Mouse (Mus musculus) midbrain, postnatal 0 days (tissue): ENCODE measurements around the gene Rundc3a. TPM values are rescaled to one million over a fixed set of nuclear protein-coding genes. Genes with fewer than 3 reads are reported as not detected.

Experiments
- ATAC-seq: fragments of 200-750 bp; cut with Nextera tagmentation; 2 replicates; pipeline ENCODE4 v1.8.0; 2017; ENCODE audit warnings: moderate number of reproducible peaks, mild to moderate bottlenecking, moderate TSS enrichment, moderate library complexity; ENCODE audit not compliant: low FRiP score
- DNase-seq: peaks from one replicate; pipeline ENCODE4 v3.0.0-alpha.2; 2015; ENCODE audit warnings: low spot score
- H3K27ac ChIP-seq: fragments of 300-500 bp; sonication (generic); 2 replicates; pipeline ENCODE4 v1.5.1; 2014; ENCODE audit warnings: low read depth, mild to moderate bottlenecking, low read length, mixed read lengths
- H3K27me3 ChIP-seq: fragments of 300-500 bp; sonication (generic); 2 replicates; pipeline ENCODE4 v1.6.1; 2014; ENCODE audit warnings: low read length, control low read depth, mixed read lengths; ENCODE audit not compliant: insufficient read depth
- H3K36me3 ChIP-seq: fragments of 300-500 bp; sonication (generic); 2 replicates; pipeline ENCODE4 v1.6.1; 2014; ENCODE audit warnings: low read length, control low read depth, mixed read lengths; ENCODE audit not compliant: insufficient read depth
- H3K4me1 ChIP-seq: fragments of 300-500 bp; sonication (generic); 2 replicates; pipeline ENCODE4 v1.6.1; 2014; ENCODE audit warnings: mild to moderate bottlenecking, control low read depth, antibody characterized with exemption, low read length, mixed read lengths; ENCODE audit not compliant: insufficient read depth
- H3K4me2 ChIP-seq: fragments of 300-500 bp; sonication (generic); 2 replicates; pipeline ENCODE4 v1.6.1; 2014; ENCODE audit warnings: low read depth, mild to moderate bottlenecking, low read length, mixed read lengths; ENCODE audit not compliant: poor library complexity, severe bottlenecking
- H3K4me3 ChIP-seq: fragments of 300-500 bp; sonication (generic); 2 replicates; pipeline ENCODE4 v1.5.1; 2014; ENCODE audit warnings: low read depth, mild to moderate bottlenecking, low read length, moderate library complexity
- H3K9ac ChIP-seq: fragments of 300-500 bp; sonication (generic); replicated peaks from 2 replicates; pipeline ENCODE4 v1.6.1; 2014; ENCODE audit warnings: mild to moderate bottlenecking, low read length, moderate library complexity, mixed read lengths; ENCODE audit not compliant: poor library complexity, severe bottlenecking
- H3K9me3 ChIP-seq: fragments of 300-500 bp; sonication (generic); 2 replicates; pipeline ENCODE4 v1.6.1; 2016; ENCODE audit warnings: low read length, control low read depth
- CTCF ChIP-seq: IDR thresholded peaks from 2 replicates; pipeline ENCODE4 v1.5.1; 2016; ENCODE audit warnings: antibody characterized with exemption, mild to moderate bottlenecking
- WGBS: fragments of 180-500 bp; shearing (Covaris S2); extraction: QIAGEN DNeasy Blood & Tissue Kit; methylation state at CpG from one replicate; pipeline ENCODE4 v1.1.7; 2014; 5-methylcytosine and 5-hydroxymethylcytosine counted together
- polyA plus RNA-seq: library from polyadenylated mRNA; unstranded; fragments of >200 nt; fragmentation: Nextera tagmentation; extraction: Ambion mirVana; gene quantifications from 2 replicates; pipeline ENCODE4 v1.2.1, GENCODE M21; 2015
- total RNA-seq: library from RNA; depleted of rRNA; stranded (reverse); fragments of >200 nt; gene quantifications from 2 replicates; pipeline ENCODE4 v1.2.3, GENCODE M21; 2014

The Rundc3a gene
- total and polyA plus RNA-seq, 2 experiments from 2014 or later: 133 to 397 TPM

DNA sequence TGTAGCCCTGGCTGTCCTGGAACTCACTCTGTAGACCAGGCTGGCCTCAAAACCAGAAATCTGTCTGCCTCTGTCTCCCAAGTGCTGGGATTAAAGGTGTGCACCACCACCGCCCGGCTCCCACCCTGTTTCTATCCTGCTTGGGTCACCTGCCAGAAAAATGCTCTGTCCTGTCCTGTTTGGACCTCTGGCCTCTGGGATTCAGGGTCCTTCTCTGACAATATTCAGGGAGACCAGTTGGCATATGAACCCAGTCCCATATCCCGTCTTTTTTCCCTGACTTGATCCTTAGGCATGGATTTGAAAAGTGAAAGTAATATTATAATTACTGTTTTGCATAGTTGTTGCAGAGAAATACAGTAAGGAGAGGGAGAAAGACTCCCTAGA lies 38.5 kb downstream of the Rundc3a start:
- ATAC-seq (no peak), DNase-seq (no peak)
- peaks cover 5% of the 10 kb centered on the region; the same call in 1 of the 2 replicates for H3K4me1 ChIP-seq
- H3K4me3 ChIP-seq: no peak overlapping the region
- peaks cover 26% of the 10 kb centered on the region for H3K36me3 ChIP-seq
- 0 out of 2 replicates have a peak overlapping the region, but pooled peaks have one; percentile 5 for H3K9ac ChIP-seq
- H3K9me3 ChIP-seq: no peaks in the 10 kb centered on the region
- no peak overlapping the region for H3K27ac ChIP-seq
- H3K27me3 ChIP-seq: no peaks in the 10 kb centered on the region
- TF ChIP-seq CTCF: no peak
- 82% methylated on average over 3 of the region's 3 CpGs for WGBS
- no peak overlapping the region for H3K4me2 ChIP-seq

DNA sequence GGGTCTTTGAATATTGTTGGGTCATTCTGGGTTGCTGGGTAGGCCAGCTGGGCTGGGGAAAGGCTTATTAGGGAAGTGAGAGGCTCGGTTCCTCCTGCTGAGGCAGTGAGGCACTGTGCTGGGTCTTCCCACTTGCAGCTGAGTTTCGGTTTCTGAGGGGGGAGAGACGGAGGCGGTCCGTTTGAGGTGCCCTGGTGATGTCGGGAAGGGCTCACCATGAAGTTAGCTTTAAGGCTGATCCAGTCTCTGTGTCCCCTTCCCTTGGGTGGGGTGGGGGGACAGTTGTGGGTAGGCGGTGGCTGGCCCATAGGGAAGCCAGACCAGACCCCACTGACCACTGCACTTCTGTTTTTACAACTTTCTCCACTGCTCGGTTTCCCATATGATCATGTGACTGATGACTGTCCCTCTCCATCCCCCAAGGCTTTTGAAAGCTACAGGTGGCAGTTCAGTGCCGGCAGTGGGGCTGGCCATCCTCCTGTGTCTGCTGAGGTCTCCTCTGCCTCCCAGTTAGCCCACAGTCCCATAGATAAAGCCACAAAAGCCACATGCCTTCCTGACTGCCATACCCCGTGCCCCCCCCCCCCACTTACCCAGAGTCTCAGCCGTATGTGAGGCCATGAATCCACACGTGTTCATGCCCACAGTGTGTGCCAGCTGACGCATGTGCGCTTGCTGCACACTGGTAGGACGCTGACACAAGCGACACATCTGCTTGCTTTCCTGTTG lies 39.1 kb downstream of the Rundc3a start:
- no peaks in the 10 kb centered on the region for H3K27me3 ChIP-seq
- H3K9me3 ChIP-seq: no peaks in the 10 kb centered on the region
- H3K27ac ChIP-seq: no peak overlapping the region
- peaks cover 9% of the 10 kb centered on the region; the same call in 1 of the 2 replicates for H3K4me1 ChIP-seq
- H3K4me2 ChIP-seq: no peak overlapping the region; the same call in 1 of the 2 replicates
- peaks cover 29% of the 10 kb centered on the region for H3K36me3 ChIP-seq
- WGBS: 66% methylated on average over 16 of the region's 16 CpGs
- no peak overlapping the region for H3K4me3 ChIP-seq
- no peak for TF ChIP-seq CTCF
- ATAC-seq (no peak), DNase-seq (no peak)
- 0 out of 2 replicates have a peak overlapping the region, but pooled peaks have one; percentile 5 for H3K9ac ChIP-seq

DNA sequence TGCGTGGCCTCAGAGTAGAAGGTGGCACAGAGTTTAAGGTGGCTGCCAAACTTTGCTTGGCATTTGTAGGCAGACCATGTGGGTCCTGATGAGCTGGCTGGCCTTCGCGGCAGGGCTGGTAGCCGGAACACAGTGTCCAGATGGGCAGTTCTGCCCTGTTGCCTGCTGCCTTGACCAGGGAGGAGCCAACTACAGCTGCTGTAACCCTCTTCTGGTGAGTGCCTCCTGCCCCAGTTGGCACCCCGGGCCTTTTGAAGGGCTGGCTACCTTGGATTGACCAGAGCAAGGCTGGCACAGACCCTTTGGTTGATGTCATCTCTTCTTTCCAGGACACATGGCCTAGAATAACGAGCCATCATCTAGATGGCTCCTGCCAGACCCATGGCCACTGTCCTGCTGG lies 39.7 kb downstream of the Rundc3a start:
- ATAC-seq (no peak), DNase-seq (peak; percentile 39)
- Histone ChIP-seq H3K9me3 (no peaks in the 10 kb centered on the region), H3K36me3 (peaks cover 35% of the 10 kb centered on the region), H3K4me3 (no peak overlapping the region), H3K27me3 (no peaks in the 10 kb centered on the region), H3K4me1 (peaks cover 13% of the 10 kb centered on the region; the same call in 1 of the 2 replicates), H3K27ac (no peak overlapping the region), H3K4me2 (no peak overlapping the region), H3K9ac (no peak overlapping the region)
- TF ChIP-seq CTCF: no peak
- WGBS: 90% methylated on average over 6 of the region's 6 CpGs

DNA sequence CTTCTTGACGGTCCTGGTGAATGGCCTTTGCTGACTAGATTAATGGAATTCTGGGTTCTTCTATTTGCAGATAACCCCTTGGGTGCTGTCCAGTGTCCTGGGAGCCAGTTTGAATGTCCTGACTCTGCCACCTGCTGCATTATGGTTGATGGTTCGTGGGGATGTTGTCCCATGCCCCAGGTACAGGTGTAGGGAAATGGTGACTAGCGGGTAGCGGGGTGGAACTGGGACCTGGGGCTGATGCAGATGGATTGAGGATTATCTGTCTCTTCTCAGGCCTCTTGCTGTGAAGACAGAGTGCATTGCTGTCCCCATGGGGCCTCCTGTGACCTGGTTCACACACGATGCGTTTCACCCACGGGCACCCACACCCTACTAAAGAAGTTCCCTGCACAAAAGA lies 40.7 kb downstream of the Rundc3a start:
- H3K4me3 ChIP-seq: no peak overlapping the region
- 88% methylated on average over 7 of the region's 7 CpGs for WGBS
- no peak overlapping the region for H3K9ac ChIP-seq
- no peak overlapping the region for H3K4me2 ChIP-seq
- H3K27ac ChIP-seq: peak overlapping the region; percentile 59
- no peaks in the 10 kb centered on the region for H3K27me3 ChIP-seq
- no peak for TF ChIP-seq CTCF
- H3K9me3 ChIP-seq: no peaks in the 10 kb centered on the region
- H3K36me3 ChIP-seq: peaks cover 40% of the 10 kb centered on the region
- H3K4me1 ChIP-seq: peaks cover 16% of the 10 kb centered on the region; the same call in 1 of the 2 replicates
- no peak for ATAC-seq
- DNase-seq: no peak

DNA sequence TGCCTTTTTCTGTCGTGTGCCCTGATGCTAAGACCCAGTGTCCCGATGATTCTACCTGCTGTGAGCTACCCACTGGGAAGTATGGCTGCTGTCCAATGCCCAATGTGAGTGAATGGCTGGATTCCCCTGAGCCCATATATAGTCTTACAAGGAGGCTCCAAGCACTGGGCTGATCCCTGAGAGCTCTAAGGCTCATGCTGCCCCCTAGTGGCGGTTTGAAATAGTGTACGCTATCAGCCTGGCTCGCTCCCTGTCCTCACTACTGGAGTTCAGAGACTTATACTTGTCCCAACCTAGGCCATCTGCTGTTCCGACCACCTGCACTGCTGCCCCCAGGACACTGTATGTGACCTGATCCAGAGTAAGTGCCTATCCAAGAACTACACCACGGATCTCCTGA lies 41.2 kb downstream of the Rundc3a start:
- H3K4me1 ChIP-seq: peaks cover 16% of the 10 kb centered on the region; the same call in 1 of the 2 replicates

More for the DNA sequence above, 41.2 kb downstream of the Rundc3a start:
- Histone ChIP-seq H3K9ac (no peak overlapping the region), H3K4me3 (no peak overlapping the region), H3K27ac (peak overlapping the region; percentile 59; the same call in 1 of the 2 replicates), H3K36me3 (peaks cover 45% of the 10 kb centered on the region), H3K4me2 (no peak overlapping the region), H3K9me3 (no peaks in the 10 kb centered on the region), H3K27me3 (no peaks in the 10 kb centered on the region; the same call in 1 of the 2 replicates)
- DNase-seq (peak; percentile 95), ATAC-seq (0 out of 2 replicates have a peak, but pooled peaks have one; percentile 34)
- peak; percentile 96 for TF ChIP-seq CTCF
- WGBS: 5% methylated on average over 7 of the region's 7 CpGs
